Mouse (Mus musculus): Measurements from ENCODE around the gene Zfp341. TPM values are rescaled to one million over a fixed set of nuclear protein-coding genes. Genes with fewer than 3 reads are reported as not detected.

Zfp341 gene
- polyA plus RNA-seq, 1 experiment from 2014 or later, result 1.3 TPM

- no peak overlapping the region for H3K4me3 ChIP-seq (ENCODE audit: low read length)
- peaks cover 8% of the 10 kb centered on the region; the same call in 1 of the 2 replicates for H3K4me1 ChIP-seq (ENCODE audit: insufficient read depth, low read length)
- H3K4me2 ChIP-seq (replicated peaks; ENCODE audit: low read depth, low read length), result no peak overlapping the region
- H3K9ac ChIP-seq (replicated peaks; ENCODE audit: low read length), result no peak overlapping the region
- no peaks in the 10 kb centered on the region for H3K9me3 ChIP-seq (ENCODE audit: low read length)
- H3K27ac ChIP-seq (ENCODE audit: low read length), result no peak overlapping the region
- H3K36me3 ChIP-seq (ENCODE audit: insufficient read depth, low read length), result no peaks in the 10 kb centered on the region
- 76% methylated on average over 3 of the region's 3 CpGs for WGBS
- no peaks in the 10 kb centered on the region for H3K27me3 ChIP-seq (ENCODE audit: insufficient read depth, low read length)
- ATAC-seq (ENCODE audit: low FRiP score, low TSS enrichment), result no peak
These were observed 11.8 kb upstream of the Zfp341 start for GRCm38 (mm10) chr2:154601324-154601723.

DNA sequence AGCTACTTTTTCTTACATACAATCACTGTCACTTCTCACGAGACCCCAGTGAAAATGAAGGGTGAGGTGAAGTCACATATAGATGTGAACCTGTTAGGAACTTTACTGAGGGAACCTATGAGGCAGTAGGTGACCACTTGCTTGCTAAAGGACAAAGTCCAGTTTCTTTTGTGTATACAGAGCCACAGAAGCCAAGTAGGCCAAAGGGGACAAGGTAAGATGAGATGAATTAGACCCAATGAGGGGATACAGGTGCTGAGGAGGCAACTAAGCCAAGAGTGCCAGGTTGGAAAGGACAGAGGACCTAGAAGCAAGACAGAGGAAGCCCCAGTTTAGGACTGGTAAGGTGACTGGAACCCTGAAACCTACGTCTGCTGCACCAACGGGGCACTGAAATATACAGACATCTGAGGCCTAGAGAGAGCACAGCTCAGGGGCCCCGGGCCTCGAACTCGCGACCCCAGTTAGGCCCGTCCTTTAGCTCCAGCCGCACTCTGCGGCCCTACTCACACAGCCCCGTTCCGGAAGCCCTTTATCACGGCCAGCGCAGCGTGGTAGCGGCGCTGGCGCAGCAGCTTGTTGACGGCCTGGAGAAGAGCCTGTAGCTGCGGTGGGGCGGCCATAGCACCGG lies 10.0 kb upstream of the Zfp341 start:
- Histone ChIP-seq H3K27me3 (ENCODE audit: insufficient read depth, low read length) (no peaks in the 10 kb centered on the region), H3K4me3 (ENCODE audit: low read length) (peak overlapping the region; percentile 78), H3K9me3 (ENCODE audit: low read length) (no peaks in the 10 kb centered on the region), H3K27ac (ENCODE audit: low read length) (peak overlapping the region; percentile 62; the same call in 1 of the 2 replicates), H3K9ac (replicated peaks; ENCODE audit: low read length) (peak overlapping the region; percentile 85), H3K4me1 (ENCODE audit: insufficient read depth, low read length) (peaks cover 8% of the 10 kb centered on the region; the same call in 1 of the 2 replicates), H3K36me3 (ENCODE audit: insufficient read depth, low read length) (no peaks in the 10 kb centered on the region), H3K4me2 (replicated peaks; ENCODE audit: low read depth, low read length) (peak overlapping the region; percentile 72)
- 0 out of 2 replicates have a peak, but pooled peaks have one; percentile 1 for ATAC-seq (ENCODE audit: low FRiP score, low TSS enrichment)
- 14% methylated on average over 22 of the region's 22 CpGs for WGBS

GRCm38 (mm10) chr2:154603638-154604153 lies 9.4 kb upstream of the Zfp341 start, which contains the start of gene Pxmp4:
Gene Pxmp4 (minus strand): TSS chr2:154603708.
- WGBS, result under 1% methylated on average over 13 of the region's 13 CpGs
- Histone ChIP-seq H3K4me3 (ENCODE audit: low read length) (peak within 1 kb of the TSS; percentile 78), H3K36me3 (ENCODE audit: insufficient read depth, low read length) (no peaks in the 10 kb centered on the region), H3K9me3 (ENCODE audit: low read length) (no peaks in the 10 kb centered on the region), H3K27ac (ENCODE audit: low read length) (peak within 1 kb of the TSS; percentile 62; the same call in 1 of the 2 replicates), H3K9ac (replicated peaks; ENCODE audit: low read length) (peak within 1 kb of the TSS; percentile 85), H3K4me2 (replicated peaks; ENCODE audit: low read depth, low read length) (peak within 1 kb of the TSS; percentile 72), H3K4me1 (ENCODE audit: insufficient read depth, low read length) (peaks cover 8% of the 10 kb centered on the region; the same call in 1 of the 2 replicates), H3K27me3 (ENCODE audit: insufficient read depth, low read length) (no peaks in the 10 kb centered on the region)
- ATAC-seq (ENCODE audit: low FRiP score, low TSS enrichment), result peak; percentile 100

GRCm38 (mm10) chr2:154604156-154604555 lies 8.9 kb upstream of the Zfp341 start:
- WGBS, result 37% methylated on average over 7 of the region's 7 CpGs
- Histone ChIP-seq H3K27me3 (ENCODE audit: insufficient read depth, low read length) (no peaks in the 10 kb centered on the region), H3K4me3 (ENCODE audit: low read length) (peak overlapping the region; percentile 78), H3K4me2 (replicated peaks; ENCODE audit: low read depth, low read length) (peak overlapping the region; percentile 72), H3K36me3 (ENCODE audit: insufficient read depth, low read length) (no peaks in the 10 kb centered on the region), H3K9me3 (ENCODE audit: low read length) (no peaks in the 10 kb centered on the region), H3K9ac (replicated peaks; ENCODE audit: low read length) (peak overlapping the region; percentile 50; the same call in 1 of the 2 replicates), H3K27ac (ENCODE audit: low read length) (no peak overlapping the region), H3K4me1 (ENCODE audit: insufficient read depth, low read length) (peaks cover 8% of the 10 kb centered on the region; the same call in 1 of the 2 replicates)
- no peak for ATAC-seq (ENCODE audit: low FRiP score, low TSS enrichment)

DNA sequence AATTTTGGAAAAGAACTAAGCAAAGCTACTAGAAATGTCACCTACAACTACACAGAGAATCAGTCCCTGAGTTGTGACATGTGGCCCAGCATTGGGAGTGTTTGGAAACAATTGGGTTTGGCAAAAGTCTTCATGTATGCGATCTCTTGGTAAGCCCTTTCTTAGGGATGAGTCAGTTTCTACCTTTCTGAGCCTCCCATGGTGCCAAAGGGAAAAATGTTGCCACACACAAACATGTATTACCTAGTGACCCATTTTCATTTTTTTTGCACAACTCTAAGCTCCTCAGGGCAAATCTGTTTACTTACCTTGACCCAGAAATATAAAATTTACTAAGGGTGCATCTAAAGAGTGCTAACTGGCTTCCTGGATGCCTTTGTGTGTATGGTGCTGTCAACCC lies 6.1 kb upstream of the Zfp341 start:
- H3K36me3 ChIP-seq (ENCODE audit: insufficient read depth, low read length), result no peaks in the 10 kb centered on the region

GRCm38 (mm10) chr2:154609050-154609767 lies 3.9 kb upstream of the Zfp341 start:
- Histone ChIP-seq H3K27me3 (ENCODE audit: insufficient read depth, low read length) (no peaks in the 10 kb centered on the region), H3K27ac (ENCODE audit: low read length) (no peak overlapping the region), H3K4me2 (replicated peaks; ENCODE audit: low read depth, low read length) (no peak overlapping the region), H3K36me3 (ENCODE audit: insufficient read depth, low read length) (no peaks in the 10 kb centered on the region), H3K9ac (replicated peaks; ENCODE audit: low read length) (no peak overlapping the region), H3K4me1 (ENCODE audit: insufficient read depth, low read length) (peaks cover 6% of the 10 kb centered on the region), H3K4me3 (ENCODE audit: low read length) (no peak overlapping the region), H3K9me3 (ENCODE audit: low read length) (no peaks in the 10 kb centered on the region)
- 55% methylated on average over 10 of the region's 10 CpGs for WGBS
- ATAC-seq (ENCODE audit: low FRiP score, low TSS enrichment), result no peak

More for the DNA sequence above, 6.1 kb upstream of the Zfp341 start:
- Histone ChIP-seq H3K27ac (ENCODE audit: low read length) (no peak overlapping the region), H3K9me3 (ENCODE audit: low read length) (no peaks in the 10 kb centered on the region), H3K27me3 (ENCODE audit: insufficient read depth, low read length) (no peaks in the 10 kb centered on the region), H3K4me3 (ENCODE audit: low read length) (no peak overlapping the region), H3K4me1 (ENCODE audit: insufficient read depth, low read length) (peaks cover 8% of the 10 kb centered on the region; the same call in 1 of the 2 replicates), H3K9ac (replicated peaks; ENCODE audit: low read length) (no peak overlapping the region), H3K4me2 (replicated peaks; ENCODE audit: low read depth, low read length) (no peak overlapping the region)
- WGBS, result 81% methylated on average over 1 of the region's 1 CpGs
- ATAC-seq (ENCODE audit: low FRiP score, low TSS enrichment), result no peak

DNA sequence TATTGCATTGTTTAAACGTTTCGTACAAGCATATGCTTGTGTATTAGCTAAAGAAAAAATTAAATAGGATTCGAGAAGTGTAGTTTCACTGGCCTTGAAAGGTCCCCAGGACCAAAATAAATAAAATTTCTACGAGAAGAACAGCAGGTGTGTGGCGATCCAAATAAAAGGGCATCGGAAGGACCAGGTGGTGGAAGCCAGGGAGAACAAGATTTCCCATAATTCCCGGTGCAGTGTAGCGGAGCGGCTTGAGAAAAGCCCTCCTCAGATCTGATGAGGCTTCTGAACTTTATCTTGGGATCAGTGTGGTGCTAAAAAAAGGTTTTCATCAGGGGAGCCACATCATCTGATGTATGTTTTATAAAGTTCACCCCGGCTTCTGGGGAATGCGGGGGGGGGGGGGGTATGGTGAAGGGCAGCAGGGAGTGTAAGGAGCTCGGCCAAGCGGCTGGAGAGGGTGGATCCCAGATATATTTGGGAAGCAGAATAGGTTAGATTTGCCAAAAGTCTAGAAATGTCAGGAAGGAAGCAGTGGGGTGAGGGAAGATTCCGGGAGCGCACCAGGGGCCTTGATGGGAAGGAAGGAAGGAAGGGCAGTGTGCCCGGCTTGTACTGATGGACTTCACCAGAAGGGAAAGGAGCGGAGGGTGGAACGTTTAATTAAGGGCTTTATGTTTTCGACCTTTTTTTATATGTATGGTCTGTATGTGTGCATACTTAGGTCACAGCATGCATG lies 1.9 kb downstream of the Zfp341 start:
- Histone ChIP-seq H3K4me2 (replicated peaks; ENCODE audit: low read depth, low read length) (peak overlapping the region; percentile 26), H3K4me1 (ENCODE audit: insufficient read depth, low read length) (peaks cover 5% of the 10 kb centered on the region), H3K4me3 (ENCODE audit: low read length) (no peak overlapping the region), H3K27me3 (ENCODE audit: insufficient read depth, low read length) (no peaks in the 10 kb centered on the region), H3K9ac (replicated peaks; ENCODE audit: low read length) (peak overlapping the region; percentile 37; the same call in 1 of the 2 replicates), H3K9me3 (ENCODE audit: low read length) (no peaks in the 10 kb centered on the region), H3K36me3 (ENCODE audit: insufficient read depth, low read length) (no peaks in the 10 kb centered on the region), H3K27ac (ENCODE audit: low read length) (peak overlapping the region; percentile 36; the same call in 1 of the 2 replicates)
- WGBS, result 55% methylated on average over 19 of the region's 19 CpGs
- ATAC-seq (ENCODE audit: low FRiP score, low TSS enrichment), result no peak

- H3K27me3 ChIP-seq (ENCODE audit: insufficient read depth, low read length), result no peaks in the 10 kb centered on the region
- no peak for ATAC-seq (ENCODE audit: low FRiP score, low TSS enrichment)
- H3K36me3 ChIP-seq (ENCODE audit: insufficient read depth, low read length), result no peaks in the 10 kb centered on the region
- H3K4me1 ChIP-seq (ENCODE audit: insufficient read depth, low read length), result peaks cover 5% of the 10 kb centered on the region
- H3K9ac ChIP-seq (replicated peaks; ENCODE audit: low read length), result no peak overlapping the region
- no peaks in the 10 kb centered on the region for H3K9me3 ChIP-seq (ENCODE audit: low read length)
- H3K4me2 ChIP-seq (replicated peaks; ENCODE audit: low read depth, low read length), result no peak overlapping the region
- no peak overlapping the region for H3K27ac ChIP-seq (ENCODE audit: low read length)
- H3K4me3 ChIP-seq (ENCODE audit: low read length), result no peak overlapping the region
- 87% methylated on average over 5 of the region's 5 CpGs for WGBS
These were observed 2.6 kb downstream of the Zfp341 start for GRCm38 (mm10) chr2:154615674-154616073.

DNA sequence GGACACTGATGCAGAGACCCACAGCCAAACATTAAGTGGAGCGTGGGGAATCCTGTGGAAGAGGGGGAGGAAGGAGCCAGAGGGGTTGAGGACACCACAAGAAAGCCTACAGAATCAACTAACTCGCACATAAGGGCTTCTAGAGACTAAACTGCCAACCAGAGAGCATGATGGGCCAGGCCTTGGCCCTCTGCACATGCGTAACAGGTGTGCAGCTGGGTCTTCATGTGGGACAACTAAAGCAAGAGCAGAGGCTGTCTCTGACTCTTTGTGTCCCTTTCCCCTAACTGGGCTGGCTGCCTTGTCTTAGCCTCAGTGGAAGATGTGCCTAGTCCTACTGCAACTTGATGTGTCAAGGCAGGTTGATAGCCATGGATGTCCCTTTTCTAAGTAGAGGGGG lies 4.0 kb downstream of the Zfp341 start:
- H3K4me3 ChIP-seq (ENCODE audit: low read length), result no peak overlapping the region
- no peak overlapping the region for H3K27ac ChIP-seq (ENCODE audit: low read length)
- no peaks in the 10 kb centered on the region for H3K36me3 ChIP-seq (ENCODE audit: insufficient read depth, low read length)
- no peaks in the 10 kb centered on the region for H3K27me3 ChIP-seq (ENCODE audit: insufficient read depth, low read length)
- peaks cover 5% of the 10 kb centered on the region for H3K4me1 ChIP-seq (ENCODE audit: insufficient read depth, low read length)
- H3K4me2 ChIP-seq (replicated peaks; ENCODE audit: low read depth, low read length), result no peak overlapping the region
- no peak for ATAC-seq (ENCODE audit: low FRiP score, low TSS enrichment)
- no peak overlapping the region for H3K9ac ChIP-seq (replicated peaks; ENCODE audit: low read length)
- 92% methylated on average over 3 of the region's 3 CpGs for WGBS
- no peaks in the 10 kb centered on the region for H3K9me3 ChIP-seq (ENCODE audit: low read length)
